Mouse (Mus musculus) liver, embryonic 12.5 days (tissue): ENCODE measurements around the gene Pigt. TPM values are rescaled to one million over a fixed set of nuclear protein-coding genes. Genes with fewer than 3 reads are reported as not detected.

Experiments
- ATAC-seq: fragments of 200-750 bp; cut with Nextera tagmentation; 2 replicates; pipeline ENCODE4 v1.8.0; 2017; ENCODE audit warnings: moderate number of reproducible peaks, mild to moderate bottlenecking, moderate library complexity
- H3K27ac ChIP-seq: fragments of 300-500 bp; sonication (generic); 2 replicates; pipeline ENCODE4 v1.5.1; 2016; ENCODE audit warnings: mild to moderate bottlenecking
- H3K27me3 ChIP-seq: fragments of 300-500 bp; sonication (generic); replicated peaks from 2 replicates; pipeline ENCODE4 v1.6.1; 2016; ENCODE audit warnings: mild to moderate bottlenecking, moderate library complexity
- H3K36me3 ChIP-seq: fragments of 300-500 bp; sonication (generic); 2 replicates; pipeline ENCODE4 v1.6.1; 2016; ENCODE audit warnings: mild to moderate bottlenecking, moderate library complexity
- H3K4me1 ChIP-seq: fragments of 300-500 bp; sonication (generic); 2 replicates; pipeline ENCODE4 v1.6.1; 2016
- H3K4me2 ChIP-seq: fragments of 300-500 bp; sonication (generic); 2 replicates; pipeline ENCODE4 v1.6.1; 2016; ENCODE audit warnings: mild to moderate bottlenecking, moderate library complexity
- H3K4me3 ChIP-seq: fragments of 300-500 bp; sonication (generic); 2 replicates; pipeline ENCODE4 v1.5.1; 2016; ENCODE audit warnings: mild to moderate bottlenecking, moderate library complexity
- H3K9ac ChIP-seq: fragments of 300-500 bp; sonication (generic); 2 replicates; pipeline ENCODE4 v1.6.1; 2016; ENCODE audit warnings: mild to moderate bottlenecking, moderate library complexity
- H3K9me3 ChIP-seq: fragments of 300-500 bp; sonication (generic); replicated peaks from 2 replicates; pipeline ENCODE4 v1.6.1; 2016; ENCODE audit warnings: mild to moderate bottlenecking, moderate library complexity
- WGBS: fragments of 180-500 bp; shearing (Covaris S2); methylation state at CpG from one replicate; pipeline ENCODE4 v1.1.7; 2016; ENCODE audit not compliant: insufficient replicate concordance; 5-methylcytosine and 5-hydroxymethylcytosine counted together
- polyA plus RNA-seq: library from polyadenylated mRNA; unstranded; fragments of >200 nt; fragmentation: Nextera tagmentation; extraction: Ambion mirVana; gene quantifications from 2 replicates; pipeline ENCODE4 v1.2.1, GENCODE M21; 2016

Gene Pigt
- polyA plus RNA-seq, 1 experiment from 2014 or later = 30.3 TPM

- no peak overlapping the region for H3K9ac ChIP-seq
- H3K4me3 ChIP-seq = no peak overlapping the region
- 55% methylated on average over 8 of the region's 8 CpGs for WGBS
- peaks cover 7% of the 10 kb centered on the region; the same call in 1 of the 2 replicates for H3K27me3 ChIP-seq
- no peak overlapping the region for H3K4me2 ChIP-seq
- peaks cover 5% of the 10 kb centered on the region; the same call in 1 of the 2 replicates for H3K36me3 ChIP-seq
- H3K4me1 ChIP-seq = peaks cover 12% of the 10 kb centered on the region
- no peaks in the 10 kb centered on the region for H3K9me3 ChIP-seq
- ATAC-seq = no peak
- no peak overlapping the region for H3K27ac ChIP-seq
Measured at GRCm38 (mm10) chr2:164513389-164513788, 16.1 kb downstream of the Pigt start.

DNA sequence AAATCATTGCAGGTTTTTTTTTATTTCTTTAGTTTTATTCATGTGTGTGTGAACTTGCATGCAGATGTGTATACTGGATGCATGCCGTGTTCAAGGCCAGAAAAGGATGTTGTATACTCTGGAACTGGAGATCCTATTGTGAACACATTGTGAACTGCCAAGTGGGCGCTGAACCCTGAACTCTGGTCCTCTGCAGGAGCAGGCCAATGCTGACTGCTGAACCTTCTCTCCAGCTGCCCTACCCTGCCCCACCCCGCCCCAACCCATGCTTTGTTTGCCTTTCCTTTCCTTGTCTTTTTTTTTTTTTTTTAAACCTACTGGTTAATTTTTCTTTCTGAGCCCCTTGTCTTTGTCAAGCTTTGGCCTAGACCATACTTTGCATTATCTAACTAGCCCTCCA, 17.6 kb downstream of the Pigt start:
- Histone ChIP-seq H3K9ac (no peak overlapping the region), H3K27me3 (peaks cover 15% of the 10 kb centered on the region), H3K36me3 (no peaks in the 10 kb centered on the region), H3K27ac (no peak overlapping the region), H3K4me3 (no peak overlapping the region), H3K4me2 (no peak overlapping the region), H3K4me1 (peaks cover 12% of the 10 kb centered on the region), H3K9me3 (no peaks in the 10 kb centered on the region)
- no peak for ATAC-seq
- 68% methylated on average over 3 of the region's 3 CpGs for WGBS

DNA sequence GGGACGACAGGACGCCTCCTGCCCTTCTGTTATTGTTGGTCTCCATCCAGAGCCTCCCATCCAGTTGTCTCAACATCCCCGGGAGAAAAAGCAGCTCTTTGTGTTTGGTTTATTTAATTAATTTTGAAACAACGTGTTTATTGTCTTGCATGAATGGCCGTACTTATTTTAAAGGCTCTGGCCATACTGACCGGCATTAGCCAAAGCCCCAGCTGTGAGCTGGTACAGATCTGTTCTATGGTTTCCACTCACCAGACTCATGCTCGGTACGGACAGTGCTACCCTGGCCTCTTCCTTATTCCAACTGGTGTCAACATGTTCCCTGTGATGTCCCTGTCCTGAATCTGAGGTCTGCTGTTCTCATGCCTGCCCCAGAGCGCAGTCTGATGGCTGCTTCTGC, 18.6 kb downstream of the Pigt start:
- no peaks in the 10 kb centered on the region for H3K9me3 ChIP-seq
- no peak overlapping the region for H3K4me3 ChIP-seq
- H3K27ac ChIP-seq = no peak overlapping the region
- no peak for ATAC-seq
- peaks cover 12% of the 10 kb centered on the region for H3K4me1 ChIP-seq
- no peaks in the 10 kb centered on the region for H3K36me3 ChIP-seq
- peaks cover 15% of the 10 kb centered on the region for H3K27me3 ChIP-seq
- no peak overlapping the region for H3K4me2 ChIP-seq
- H3K9ac ChIP-seq = no peak overlapping the region
- 70% methylated on average over 9 of the region's 9 CpGs for WGBS

- Histone ChIP-seq H3K4me3 (no peak overlapping the region), H3K4me1 (peaks cover 15% of the 10 kb centered on the region), H3K9me3 (no peaks in the 10 kb centered on the region), H3K36me3 (no peaks in the 10 kb centered on the region), H3K4me2 (no peak overlapping the region), H3K27ac (no peak overlapping the region), H3K27me3 (peaks cover 19% of the 10 kb centered on the region), H3K9ac (no peak overlapping the region)
- 78% methylated on average over 11 of the region's 11 CpGs for WGBS
- no peak for ATAC-seq
Measured at GRCm38 (mm10) chr2:164516592-164516991, 19.3 kb downstream of the Pigt start.

DNA sequence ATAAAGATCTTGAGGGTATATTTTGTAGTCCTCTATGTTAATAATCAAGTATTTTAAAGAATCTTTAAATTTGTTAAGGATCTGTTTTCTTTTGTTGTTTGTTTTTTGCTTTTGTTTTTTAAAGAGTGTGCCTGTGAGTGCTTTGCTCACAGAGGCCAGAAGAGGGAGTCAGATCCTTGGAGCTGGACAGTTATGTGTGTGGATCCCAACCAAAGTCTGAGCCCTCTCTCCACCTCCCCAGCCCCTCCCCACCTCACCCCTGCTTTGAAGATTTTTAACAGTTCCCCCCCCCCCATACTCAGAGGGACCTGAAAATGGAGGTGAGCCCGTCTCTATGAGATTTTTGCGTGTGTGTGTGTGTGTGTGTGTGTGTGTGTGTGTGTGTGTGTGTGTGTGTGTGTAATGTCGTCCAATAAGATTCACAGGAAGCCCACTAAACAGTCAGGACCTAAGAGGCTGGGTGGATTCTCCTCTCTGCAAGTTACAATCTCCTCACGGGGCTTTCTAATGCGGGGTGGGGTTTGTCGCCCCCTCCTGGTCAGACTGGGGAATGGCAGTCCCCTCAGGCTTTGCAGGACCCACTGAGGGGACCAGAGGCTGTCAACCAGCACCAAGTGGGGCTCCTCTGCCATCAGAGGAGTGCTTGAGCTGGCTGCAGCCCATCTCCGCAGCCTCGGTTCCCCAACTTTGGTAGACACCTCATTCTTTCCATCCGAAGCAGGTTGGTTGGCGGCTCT, 20.3 kb downstream of the Pigt start:
- WGBS = 19% methylated on average over 8 of the region's 10 CpGs
- Histone ChIP-seq H3K27me3 (peaks cover 29% of the 10 kb centered on the region), H3K4me2 (no peak overlapping the region), H3K27ac (no peak overlapping the region), H3K4me3 (no peak overlapping the region), H3K9ac (no peak overlapping the region), H3K9me3 (no peaks in the 10 kb centered on the region), H3K36me3 (no peaks in the 10 kb centered on the region), H3K4me1 (peaks cover 13% of the 10 kb centered on the region)
- ATAC-seq = no peak; the same call in 1 of the 2 replicates

DNA sequence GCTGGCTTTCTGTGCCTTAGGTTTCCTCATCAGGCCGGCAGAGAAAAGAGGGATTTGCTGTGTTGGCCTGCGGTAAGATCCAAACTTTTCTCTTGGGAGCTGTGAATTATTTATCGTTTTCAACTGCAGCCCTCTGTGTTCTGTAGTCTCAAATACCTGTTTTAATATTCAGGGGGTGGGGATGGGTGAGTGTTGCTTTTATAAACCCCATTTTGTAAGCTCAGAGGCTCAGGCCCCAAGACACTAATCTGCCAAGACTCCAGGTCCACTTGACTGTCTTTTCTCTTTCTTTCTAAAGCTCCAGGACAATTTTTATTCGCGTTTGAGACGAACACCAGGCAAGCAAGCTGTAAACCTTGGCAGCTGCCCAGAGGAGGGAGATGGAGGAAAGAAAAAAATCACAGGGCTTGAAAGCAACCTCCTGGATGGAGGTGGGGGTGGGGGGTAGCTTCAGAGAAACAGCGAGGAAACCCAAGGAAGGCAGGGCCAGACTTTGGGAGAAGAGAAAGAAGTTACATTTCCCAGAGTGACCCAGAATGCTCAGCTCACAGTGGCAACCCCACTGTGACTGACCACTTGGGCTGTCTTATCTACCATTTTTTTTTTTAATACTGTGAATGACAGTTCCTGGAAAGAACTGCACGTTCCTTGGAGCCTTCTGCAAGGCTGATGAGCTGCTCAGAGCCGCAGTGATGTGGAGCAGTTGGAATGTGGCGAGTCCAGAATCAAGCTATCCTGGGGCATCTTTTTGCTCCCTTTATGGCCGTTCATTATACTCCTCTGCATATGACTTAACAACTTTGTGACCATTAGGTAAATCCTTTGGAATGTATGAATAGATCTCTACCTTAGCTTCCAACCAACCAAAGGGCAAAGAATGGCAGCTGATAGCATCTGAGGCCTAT, 21.2 kb downstream of the Pigt start:
- WGBS = 49% methylated on average over 11 of the region's 11 CpGs
- no peak overlapping the region for H3K4me3 ChIP-seq
- H3K9me3 ChIP-seq = no peaks in the 10 kb centered on the region
- peaks cover 8% of the 10 kb centered on the region; the same call in 1 of the 2 replicates for H3K4me1 ChIP-seq
- no peak overlapping the region for H3K9ac ChIP-seq
- no peak overlapping the region for H3K4me2 ChIP-seq
- H3K36me3 ChIP-seq = no peaks in the 10 kb centered on the region
- no peak overlapping the region for H3K27ac ChIP-seq
- H3K27me3 ChIP-seq = peaks cover 35% of the 10 kb centered on the region
- ATAC-seq = no peak

- no peak for ATAC-seq
- no peak overlapping the region for H3K9ac ChIP-seq
- H3K27ac ChIP-seq = no peak overlapping the region
- H3K4me2 ChIP-seq = no peak overlapping the region
- H3K9me3 ChIP-seq = no peaks in the 10 kb centered on the region
- 52% methylated on average over 6 of the region's 6 CpGs for WGBS
- H3K27me3 ChIP-seq = peaks cover 31% of the 10 kb centered on the region
- no peaks in the 10 kb centered on the region for H3K36me3 ChIP-seq
- H3K4me3 ChIP-seq = no peak overlapping the region
- H3K4me1 ChIP-seq = peaks cover 8% of the 10 kb centered on the region; the same call in 1 of the 2 replicates
Measured at GRCm38 (mm10) chr2:164519171-164519526, 21.8 kb downstream of the Pigt start.

GRCm38 (mm10) chr2:164520782-164521181, 23.5 kb downstream of the Pigt start:
- Histone ChIP-seq H3K36me3 (no peaks in the 10 kb centered on the region), H3K4me2 (no peak overlapping the region), H3K27ac (no peak overlapping the region), H3K4me1 (peaks cover 8% of the 10 kb centered on the region; the same call in 1 of the 2 replicates), H3K9ac (no peak overlapping the region), H3K9me3 (no peaks in the 10 kb centered on the region), H3K27me3 (peaks cover 31% of the 10 kb centered on the region), H3K4me3 (no peak overlapping the region)
- 7% methylated on average over 3 of the region's 3 CpGs for WGBS
- ATAC-seq = 0 out of 2 replicates have a peak, but pooled peaks have one; percentile 27

DNA sequence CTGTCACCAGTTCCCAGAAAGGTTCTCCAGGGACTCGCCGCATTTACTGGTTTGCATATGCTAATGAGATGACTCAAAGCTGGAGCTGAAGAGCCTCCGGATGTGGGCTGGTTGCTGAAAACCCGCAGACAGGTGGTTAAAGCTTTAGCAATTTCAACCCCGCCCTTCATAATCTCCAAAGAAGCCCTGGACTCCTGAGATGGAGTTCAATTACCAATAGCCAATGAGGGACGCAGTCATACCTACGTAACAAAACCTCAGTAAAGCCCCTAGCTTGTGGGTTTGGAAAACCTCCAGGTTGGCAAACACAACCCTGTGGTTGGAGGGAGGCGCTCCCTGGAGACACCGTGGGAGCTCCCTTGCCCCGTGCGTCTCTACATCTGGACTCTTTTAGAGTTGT, 24.5 kb downstream of the Pigt start:
- no peak for ATAC-seq
- 4% methylated on average over 11 of the region's 11 CpGs for WGBS
- Histone ChIP-seq H3K36me3 (no peaks in the 10 kb centered on the region), H3K4me2 (0 out of 2 replicates have a peak overlapping the region, but pooled peaks have one; percentile 11), H3K9me3 (peaks cover 4% of the 10 kb centered on the region; the same call in 1 of the 2 replicates), H3K27me3 (peaks cover 31% of the 10 kb centered on the region), H3K4me1 (peaks cover 8% of the 10 kb centered on the region; the same call in 1 of the 2 replicates), H3K9ac (no peak overlapping the region), H3K27ac (no peak overlapping the region), H3K4me3 (no peak overlapping the region)

DNA sequence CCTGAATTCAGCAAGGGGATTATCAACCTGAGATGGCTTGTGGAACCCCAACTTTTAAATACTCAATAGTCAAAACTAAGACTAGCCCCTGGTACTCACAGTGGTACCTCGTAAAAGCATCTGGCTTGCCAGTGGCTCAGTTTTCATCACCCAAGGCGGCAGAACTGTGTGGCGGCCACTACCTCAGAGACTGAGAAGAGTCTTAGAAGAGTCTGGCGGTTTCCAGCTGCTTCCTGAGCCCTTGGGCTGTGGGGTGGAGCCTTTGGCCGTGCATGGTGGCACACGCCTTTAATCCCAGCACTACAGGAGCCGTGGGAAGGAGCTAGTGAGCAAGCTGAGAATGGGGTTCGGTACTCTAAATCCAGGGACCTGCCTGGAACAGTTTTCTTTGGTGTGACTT, 25.0 kb downstream of the Pigt start:
- peaks cover 31% of the 10 kb centered on the region for H3K27me3 ChIP-seq
- peaks cover 4% of the 10 kb centered on the region; the same call in 1 of the 2 replicates for H3K9me3 ChIP-seq
- H3K4me2 ChIP-seq = 0 out of 2 replicates have a peak overlapping the region, but pooled peaks have one; percentile 11
- H3K4me3 ChIP-seq = no peak overlapping the region
- H3K4me1 ChIP-seq = peaks cover 8% of the 10 kb centered on the region; the same call in 1 of the 2 replicates
- WGBS = 16% methylated on average over 8 of the region's 8 CpGs
- no peak overlapping the region for H3K27ac ChIP-seq
- no peaks in the 10 kb centered on the region for H3K36me3 ChIP-seq
- H3K9ac ChIP-seq = no peak overlapping the region
- ATAC-seq = no peak

DNA sequence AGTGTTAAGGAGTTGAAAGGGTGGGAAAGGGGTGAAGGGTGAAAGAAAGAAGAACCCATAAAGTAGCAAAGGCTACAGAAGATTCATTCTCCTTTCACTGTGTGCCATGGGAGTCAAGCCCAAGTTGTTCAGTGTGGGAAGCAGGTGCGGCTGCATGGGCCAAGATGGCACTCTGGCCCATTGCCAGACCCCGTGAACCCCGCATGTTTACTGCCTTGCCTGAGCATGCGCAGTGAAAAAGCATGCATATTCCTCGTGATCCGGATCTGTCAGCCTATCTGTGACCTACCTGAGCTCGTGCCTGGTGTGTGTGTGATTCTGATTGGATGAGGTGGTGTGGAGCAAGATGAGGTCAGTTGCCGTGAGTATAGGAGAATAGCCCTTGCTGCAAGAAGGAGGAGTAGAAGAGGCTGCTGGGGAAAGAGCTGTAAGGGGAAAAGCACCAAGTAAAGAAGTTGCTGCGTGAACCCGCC, 26.0 kb downstream of the Pigt start:
- no peak for ATAC-seq
- 57% methylated on average over 10 of the region's 10 CpGs for WGBS
- no peaks in the 10 kb centered on the region for H3K36me3 ChIP-seq
- no peak overlapping the region for H3K4me2 ChIP-seq
- peaks cover 8% of the 10 kb centered on the region; the same call in 1 of the 2 replicates for H3K4me1 ChIP-seq
- peaks cover 31% of the 10 kb centered on the region for H3K27me3 ChIP-seq
- H3K27ac ChIP-seq = no peak overlapping the region
- peaks cover 4% of the 10 kb centered on the region; the same call in 1 of the 2 replicates for H3K9me3 ChIP-seq
- no peak overlapping the region for H3K4me3 ChIP-seq
- H3K9ac ChIP-seq = no peak overlapping the region

- no peaks in the 10 kb centered on the region for H3K36me3 ChIP-seq
- no peak overlapping the region for H3K4me3 ChIP-seq
- H3K9me3 ChIP-seq = peaks cover 4% of the 10 kb centered on the region; the same call in 1 of the 2 replicates
- 53% methylated on average over 5 of the region's 5 CpGs for WGBS
- H3K4me2 ChIP-seq = no peak overlapping the region
- 0 out of 2 replicates have a peak, but pooled peaks cover 2% of the 10 kb centered on the region for H3K27me3 ChIP-seq
- H3K27ac ChIP-seq = no peak overlapping the region
- no peak overlapping the region for H3K9ac ChIP-seq
- no peak for ATAC-seq
- no peaks in the 10 kb centered on the region for H3K4me1 ChIP-seq
Measured at GRCm38 (mm10) chr2:164528557-164528956, 31.2 kb downstream of the Pigt start.
